In the genomic region with DNA sequence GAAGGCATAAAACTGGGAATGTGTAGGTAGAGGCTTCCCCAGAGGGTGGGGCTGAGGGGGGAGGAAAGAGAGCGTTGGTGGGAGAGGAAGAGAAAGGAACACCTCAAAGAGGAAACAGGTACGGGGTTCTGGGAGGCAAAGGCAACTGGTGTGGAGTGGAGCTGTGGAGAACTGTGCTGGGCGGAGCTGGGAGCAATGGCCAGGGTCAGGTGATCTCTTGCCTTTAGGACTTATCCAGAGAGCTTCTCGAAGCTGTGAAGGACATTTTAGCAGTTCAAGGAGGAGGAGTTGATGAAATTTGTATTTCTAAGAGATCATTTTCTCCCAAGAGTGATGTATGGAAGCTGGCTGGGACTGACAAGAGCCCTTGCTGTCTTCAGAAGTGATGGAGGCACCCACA, we compare ENCODE assay signal across 19 mouse cellular contexts.
"Had no signal": no experiment of that assay in that cellular context is flagged by ENCODE, and none has a peak within 500 bp of the region (broad histone marks: within the 10 kb centered on the region; RNA-seq: fewer than 3 reads in every experiment).

No protein-coding gene starts in this region.

- H3K9ac ChIP-seq: limb, embryonic 13.5 days; liver, embryonic 12.5 days; liver, embryonic 15.5 days; lung, embryonic 14.5 days; midbrain, embryonic 12.5 days had no signal

- H3K9me3 ChIP-seq: limb, embryonic 13.5 days; liver, embryonic 12.5 days; liver, embryonic 15.5 days; midbrain, embryonic 12.5 days had no signal

- H3K4me2 ChIP-seq: limb, embryonic 13.5 days; liver, embryonic 12.5 days; liver, embryonic 15.5 days; lung, embryonic 14.5 days; midbrain, embryonic 12.5 days had no signal

- DNase-seq: kidney, adult 18-20 months; kidney, adult 9 months; kidney, postnatal 14 days; kidney, postnatal 4 days; left cerebral cortex, postnatal 4 days; liver; lung, embryonic 14.5 days; thymus, adult 18-20 months; thymus, postnatal 36 days had no signal

- H3K4me3 ChIP-seq: limb, embryonic 13.5 days; liver, embryonic 12.5 days; liver, embryonic 15.5 days; megakaryocyte, embryonic 14.5 days; midbrain, embryonic 12.5 days had no signal

- H3K27me3 ChIP-seq: liver, embryonic 12.5 days; liver, embryonic 15.5 days had no signal

- H3K36me3 ChIP-seq: limb, embryonic 13.5 days; liver, embryonic 12.5 days; liver, embryonic 15.5 days; midbrain, embryonic 12.5 days had no signal

- ATAC-seq: hindbrain, postnatal 0 days; inflammation-experienced regulatory T-cells, adult 6 months; liver, embryonic 12.5 days; lung, postnatal 0 days; midbrain, embryonic 16.5 days had no signal

- H3K27ac ChIP-seq: hindbrain, postnatal 0 days; limb, embryonic 13.5 days; liver, embryonic 12.5 days; liver, embryonic 15.5 days; midbrain, embryonic 12.5 days; stomach, postnatal 0 days had no signal
